Mouse (Mus musculus): ENCODE measurements around the gene Hoxa13. TPM values are rescaled to one million over a fixed set of nuclear protein-coding genes. Genes with fewer than 3 reads are reported as not detected.

The Hoxa13 gene
- total RNA-seq, 2 experiments from 2014 or later, result not detected

DNA sequence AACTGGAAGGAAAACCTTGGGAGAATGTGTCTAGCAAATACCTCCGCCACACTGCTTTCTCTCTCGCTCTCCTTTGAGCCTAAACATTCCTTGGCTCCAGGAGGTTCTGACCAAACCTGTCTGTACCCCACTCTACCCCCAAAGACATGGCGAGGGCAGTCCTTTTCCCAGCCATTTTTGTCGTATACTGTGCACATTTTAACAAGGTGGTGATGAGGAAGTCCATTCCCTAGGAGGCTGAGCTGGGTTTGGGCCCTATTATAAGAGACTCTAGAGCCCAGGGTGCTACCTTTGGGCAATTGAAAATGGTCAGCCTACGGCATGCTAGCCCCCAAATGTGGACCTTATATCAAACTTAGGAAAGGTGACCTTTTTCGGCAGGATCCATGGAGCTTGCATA lies 24.8 kb downstream of the Hoxa13 start:
- DNase-seq, result no peak

DNA sequence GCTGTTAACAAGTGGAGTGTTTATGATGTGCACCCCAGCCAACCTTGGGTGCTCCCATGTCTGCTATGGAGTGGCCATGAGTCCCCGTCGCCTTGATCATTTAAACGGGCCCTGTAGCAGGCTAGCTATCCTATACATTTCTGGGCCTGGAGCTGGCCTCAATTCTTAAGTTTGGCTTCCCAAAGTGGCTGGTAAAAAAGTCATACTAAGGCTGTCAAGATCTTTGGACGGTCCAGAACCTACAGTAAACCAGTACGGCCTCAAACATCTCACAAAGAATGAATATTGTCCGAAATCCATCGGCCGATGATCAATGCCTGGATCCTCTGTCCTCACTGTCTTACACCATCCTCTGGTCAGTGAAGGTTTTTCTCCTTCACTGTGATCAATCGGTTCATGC lies 25.4 kb downstream of the Hoxa13 start:
- DNase-seq, result no peak

DNA sequence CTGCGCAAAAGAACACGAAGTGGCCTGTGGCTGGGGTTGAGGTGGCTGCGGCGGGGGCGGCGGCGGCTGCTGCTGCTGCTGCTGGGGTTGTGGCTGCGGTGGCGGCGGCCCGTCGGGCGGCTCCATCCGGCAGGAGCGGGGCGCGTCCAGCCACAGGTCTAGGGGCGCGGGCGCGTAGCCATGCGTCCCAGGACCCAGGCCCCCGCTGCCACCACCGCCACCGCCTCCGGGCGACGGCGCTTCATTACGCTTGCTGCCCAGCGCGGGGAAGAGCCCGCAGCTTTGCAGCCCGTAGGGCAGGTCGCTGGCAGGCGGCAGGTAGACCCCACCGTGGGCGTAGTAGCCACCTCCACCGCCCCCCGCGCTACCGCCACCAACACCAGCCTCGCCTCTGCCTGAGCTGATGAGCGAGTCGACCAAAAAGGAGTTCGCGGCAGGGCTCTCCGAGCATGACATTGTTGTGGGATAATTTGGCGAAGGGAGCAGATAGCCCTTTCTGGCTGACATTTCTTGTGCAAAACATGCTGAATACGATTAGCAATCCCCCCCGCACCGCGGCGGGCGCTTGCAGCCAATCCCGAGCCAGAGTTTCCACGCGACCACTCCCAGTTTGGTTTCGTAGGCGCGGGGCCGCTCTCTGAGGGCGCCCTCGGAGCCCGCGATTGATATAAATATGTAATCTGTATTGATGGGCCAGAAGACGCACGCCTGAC lies 26.1 kb downstream of the Hoxa13 start:
- DNase-seq, result no peak

DNA sequence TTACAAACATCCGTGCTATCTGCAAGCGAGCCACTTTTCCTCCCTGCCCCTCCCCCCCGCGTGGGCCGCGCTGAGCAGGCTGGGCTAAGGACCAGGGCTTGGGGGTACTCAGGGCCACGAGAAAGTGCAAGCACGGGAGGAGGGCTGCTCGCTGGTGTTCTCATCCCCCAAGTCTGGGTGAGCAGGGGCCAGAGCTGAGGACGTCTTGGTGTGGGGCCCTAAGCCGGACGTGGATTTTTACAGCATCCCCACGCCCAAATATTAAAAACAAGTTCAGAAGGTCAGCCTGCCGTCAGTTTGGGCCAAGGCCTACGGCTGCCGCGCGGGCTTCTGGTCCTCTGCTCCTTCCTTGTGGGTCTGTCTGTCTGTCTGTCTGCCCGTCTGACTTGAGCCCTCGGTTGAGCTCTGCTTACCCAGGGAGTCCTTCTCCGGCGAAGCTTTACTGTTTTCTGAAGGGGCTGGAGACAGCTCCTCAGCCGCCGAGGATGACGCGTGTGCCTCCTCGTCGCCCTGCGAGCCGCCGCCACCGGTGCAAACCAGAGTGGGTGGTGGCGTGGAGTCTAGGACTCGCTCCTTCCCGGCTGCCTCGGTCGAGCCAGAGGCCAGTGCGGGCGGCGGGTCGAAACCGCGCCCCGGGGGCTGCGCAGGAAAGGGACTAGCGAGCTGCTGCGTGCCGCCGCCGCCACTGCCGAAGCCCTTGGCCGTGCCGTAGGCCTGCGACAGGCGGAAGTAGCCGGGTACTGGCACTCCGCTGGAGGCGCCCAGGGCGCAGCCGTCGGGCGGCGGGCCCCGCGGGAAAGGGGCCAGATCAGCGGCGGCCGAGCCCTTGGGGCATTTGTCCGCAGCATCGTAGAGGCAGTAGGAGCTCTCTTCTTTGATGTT lies 26.9 kb downstream of the Hoxa13 start:
- peak in 1 of 2 experiments; percentile 22 for DNase-seq

DNA sequence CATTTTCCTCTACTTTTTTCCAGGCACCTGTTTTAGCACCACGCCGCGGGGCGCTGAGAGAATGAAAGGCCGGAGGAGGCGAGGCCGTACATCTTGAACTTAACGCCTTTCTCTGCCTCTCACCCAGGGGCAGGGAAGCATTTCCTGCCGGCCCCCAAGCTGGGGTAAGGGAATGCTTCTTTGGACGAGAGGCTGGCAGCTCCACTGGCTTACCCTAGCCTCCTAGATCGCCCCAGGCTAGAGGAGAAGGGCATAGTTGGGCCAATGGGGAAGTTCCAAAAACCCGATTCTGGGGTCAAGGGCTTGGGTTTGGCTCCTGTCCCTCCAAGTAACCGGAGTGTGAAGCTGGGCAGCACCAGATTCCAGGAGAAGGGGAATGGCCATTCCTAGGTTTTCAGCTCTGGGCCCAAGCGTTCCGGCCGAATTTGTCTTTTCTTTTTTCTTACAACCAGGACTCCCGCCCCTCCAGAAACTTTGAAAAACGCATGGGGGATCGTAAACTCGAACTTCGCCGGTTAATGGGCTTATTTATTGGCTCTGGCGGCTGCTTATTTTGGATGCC lies 27.6 kb downstream of the Hoxa13 start:
- peak in 1 of 2 experiments; percentile 21 for DNase-seq

DNA sequence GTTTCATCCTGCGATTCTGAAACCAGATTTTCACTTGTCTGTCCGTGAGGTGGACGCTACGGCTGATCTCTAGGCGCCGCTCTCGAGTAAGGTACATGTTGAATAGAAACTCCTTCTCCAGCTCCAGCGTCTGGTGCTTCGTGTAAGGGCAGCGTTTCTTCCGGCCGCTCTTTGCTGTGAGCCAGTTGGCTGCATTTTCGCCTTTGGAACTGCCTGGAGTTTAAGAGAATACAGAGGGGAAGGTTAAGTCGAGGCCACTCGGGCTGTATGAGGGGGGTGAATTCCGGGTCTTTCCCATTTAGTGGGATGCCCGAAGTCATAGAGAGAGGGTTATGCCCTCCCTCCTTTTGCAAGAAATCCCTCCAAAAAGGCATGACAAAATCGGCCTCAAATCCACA lies 28.1 kb downstream of the Hoxa13 start:
- DNase-seq, result peak in 1 of 2 experiments; percentile 48

DNA sequence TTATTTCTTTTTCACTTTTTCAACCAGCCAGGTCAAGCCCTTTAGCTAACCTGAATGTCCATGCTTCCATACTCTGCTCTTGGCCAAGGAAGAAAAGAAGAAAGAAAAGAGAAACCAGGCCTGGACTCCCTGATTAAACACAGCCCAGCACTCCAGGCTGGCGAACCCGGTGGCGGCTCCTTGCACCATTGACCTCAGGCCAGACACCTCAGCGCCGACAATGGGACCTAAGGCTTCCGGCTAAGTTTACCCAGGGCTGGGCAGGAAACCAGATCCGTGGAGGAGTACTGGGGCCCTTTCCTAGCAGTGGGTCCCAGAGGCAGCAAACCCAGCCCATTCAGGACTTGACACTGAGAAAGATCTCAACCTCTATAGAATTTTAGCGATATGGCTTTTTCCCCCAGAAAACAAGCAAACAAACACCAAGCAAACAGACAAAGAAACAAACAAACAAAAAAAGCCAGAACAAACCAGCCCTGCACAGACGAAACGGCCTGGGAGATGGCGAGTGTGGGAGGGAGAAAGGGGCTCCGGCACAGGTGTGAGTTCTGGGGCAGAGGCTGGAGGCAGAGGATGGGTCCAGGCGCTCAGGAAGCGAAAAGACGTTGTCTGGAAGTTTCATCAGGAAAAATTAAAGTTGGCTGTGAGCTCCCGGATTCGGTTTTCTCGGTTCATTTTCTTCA lies 28.7 kb downstream of the Hoxa13 start:
- DNase-seq, result peak in 1 of 2 experiments; percentile 40

DNA sequence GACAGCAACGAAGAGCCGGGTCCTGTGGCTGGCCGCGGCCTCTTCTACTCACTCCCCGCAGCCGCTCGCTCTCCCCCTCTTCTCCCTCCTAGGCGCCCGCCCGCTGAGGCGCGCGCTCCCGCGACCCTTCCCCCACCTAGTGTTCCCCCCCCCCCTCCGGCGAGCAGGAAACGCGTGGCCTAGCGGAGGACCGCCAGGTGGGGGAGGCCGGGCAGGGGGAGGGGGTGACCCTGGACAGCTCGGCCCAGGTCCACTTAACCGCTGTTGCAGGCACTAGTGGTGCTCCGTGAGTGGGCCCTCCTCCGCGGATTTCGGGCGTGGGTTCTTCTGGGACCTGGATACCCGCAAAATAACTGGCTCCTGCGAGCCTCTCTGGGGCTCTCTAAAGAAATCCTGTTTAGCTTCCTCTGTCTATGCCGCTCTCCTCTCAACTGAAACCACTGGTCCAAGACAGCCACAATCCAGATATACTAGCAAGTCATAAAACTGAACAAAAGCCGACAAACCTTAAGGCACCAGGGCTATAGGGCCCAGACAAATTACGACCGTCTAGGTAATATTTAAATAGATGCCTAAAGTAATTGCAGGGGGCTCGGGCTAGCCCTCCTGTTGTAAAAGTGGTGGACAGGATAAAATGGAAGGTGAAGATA lies 30.0 kb downstream of the Hoxa13 start, which contains the start of gene Hoxa9:
Gene Hoxa9 (minus strand): TSS at position 574 of the 650 bp plus-strand sequence.
- DNase-seq, result peak in 1 of 2 experiments; percentile 28

DNA sequence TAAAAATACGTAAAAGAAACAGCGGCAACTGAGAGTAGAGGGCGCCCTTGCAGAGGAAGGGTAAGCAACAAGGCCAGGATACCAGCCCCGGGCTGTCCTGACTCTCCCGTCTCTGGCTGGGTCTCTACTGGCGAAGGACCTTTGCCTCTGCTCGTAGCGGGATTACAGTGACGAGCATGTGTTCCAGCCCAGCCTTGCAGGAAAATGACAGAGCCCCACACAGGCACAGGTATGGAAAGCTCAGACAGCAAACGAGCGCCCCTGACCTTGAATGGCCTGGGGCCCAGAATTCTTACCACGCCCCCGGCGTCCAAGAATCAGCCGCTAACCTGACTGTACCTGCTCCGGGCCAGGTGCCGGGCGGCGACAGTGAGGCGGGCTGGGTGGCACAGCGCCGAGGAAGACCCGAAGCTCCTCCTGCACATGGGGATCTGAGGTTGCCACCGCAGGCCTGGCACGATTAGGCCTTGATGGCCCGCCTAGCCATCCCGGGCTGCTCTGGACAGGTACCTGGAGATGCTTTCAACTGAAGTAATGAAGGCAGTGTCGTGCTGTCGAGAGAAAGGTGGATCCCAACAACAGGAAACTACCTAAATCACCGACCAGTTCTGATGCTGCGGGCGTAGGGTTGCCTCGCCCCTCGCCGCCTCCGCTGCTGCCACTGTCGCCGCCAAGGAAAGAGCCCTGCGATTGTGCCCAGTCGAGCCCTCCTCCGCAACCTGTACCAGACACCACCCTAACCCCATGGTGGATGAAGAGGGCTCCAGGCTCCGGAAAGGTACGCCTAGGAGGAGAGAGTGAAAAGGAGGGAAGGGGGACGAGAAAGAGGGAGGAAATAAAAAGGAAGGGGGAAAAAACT lies 30.9 kb downstream of the Hoxa13 start:
- peak in 1 of 2 experiments; percentile 12 for DNase-seq

DNA sequence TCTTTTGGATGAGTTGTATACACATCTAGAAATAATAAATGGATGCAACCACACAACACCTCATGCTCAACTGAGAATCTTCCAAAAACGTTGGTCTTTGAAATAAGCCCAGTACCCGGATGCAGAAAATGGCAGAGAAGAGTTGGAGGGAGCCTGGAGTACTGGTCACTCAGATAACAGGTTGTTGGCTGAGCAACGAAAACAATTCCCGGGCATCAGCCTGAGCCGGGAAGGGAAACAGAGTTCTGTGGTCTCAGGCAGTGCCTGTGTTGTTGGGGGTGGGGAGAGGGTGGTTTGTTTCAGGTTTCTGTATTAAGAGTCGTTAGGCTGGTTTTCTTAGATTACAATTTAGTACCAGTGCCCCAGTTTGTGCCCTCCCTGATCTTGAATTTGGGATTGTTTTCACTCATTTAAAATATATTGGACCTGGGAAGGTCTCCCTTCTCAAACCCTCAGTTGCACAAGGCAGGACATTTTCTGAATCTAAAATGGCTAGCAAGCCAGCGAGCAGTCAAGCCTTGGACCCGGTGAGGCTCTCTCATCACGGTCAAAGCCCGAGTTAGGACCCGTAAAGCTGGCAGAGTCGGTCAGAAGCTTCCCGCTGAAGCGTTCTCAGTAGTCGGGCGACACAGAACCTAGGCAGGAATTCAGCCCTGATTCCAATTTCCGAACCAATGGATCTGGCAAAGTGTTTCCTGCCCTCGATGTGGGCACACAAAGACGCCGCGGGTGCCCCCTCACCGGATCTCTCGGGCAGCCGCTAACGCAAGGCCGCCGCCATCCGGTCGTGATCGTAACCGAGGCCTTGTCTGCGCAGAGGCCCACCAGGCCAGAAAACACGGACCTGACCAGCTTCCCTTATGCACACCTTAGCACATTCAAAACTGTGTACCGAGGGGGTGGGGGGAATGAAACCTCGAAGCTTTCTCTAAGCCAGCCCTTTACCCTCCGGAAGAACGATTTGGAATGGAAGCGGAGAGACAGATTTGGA lies 31.9 kb downstream of the Hoxa13 start:
- peak in 1 of 2 experiments; percentile 31 for DNase-seq

DNA sequence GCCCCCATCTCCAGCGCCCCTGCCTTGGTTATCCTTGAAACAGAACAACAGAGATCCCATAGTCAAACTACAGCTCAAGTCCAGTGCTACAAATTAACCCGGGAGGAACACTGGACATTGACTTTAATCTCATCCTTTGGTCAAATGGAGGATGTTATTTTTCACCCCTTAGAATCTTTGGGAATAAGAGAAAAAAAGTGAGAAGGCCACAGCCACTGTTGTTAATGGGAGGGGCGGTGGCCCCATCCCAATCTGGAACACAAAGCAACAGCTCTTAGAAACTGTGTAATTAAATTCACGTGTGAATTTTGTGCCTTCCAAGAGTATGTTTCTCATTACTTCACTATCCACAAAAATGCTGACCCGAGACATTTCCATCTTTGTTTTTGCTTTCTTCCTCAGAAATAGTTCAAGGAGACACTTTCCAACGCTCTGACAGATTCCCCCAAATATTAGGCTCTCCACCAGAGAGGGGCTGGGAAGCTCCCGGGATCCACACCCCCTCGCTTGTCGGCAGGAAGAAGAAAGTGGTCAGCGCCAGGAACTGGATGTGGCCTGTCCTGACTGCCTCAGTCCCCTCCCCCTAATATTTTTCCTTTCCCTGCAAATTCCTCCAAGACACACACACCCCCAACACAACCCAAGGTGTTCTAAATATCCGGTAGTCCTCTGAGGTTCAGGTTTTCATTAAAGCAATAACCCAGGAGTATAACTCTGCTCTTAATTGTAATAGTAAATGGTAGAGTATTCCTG lies 33.0 kb downstream of the Hoxa13 start:
- DNase-seq, result no peak

DNA sequence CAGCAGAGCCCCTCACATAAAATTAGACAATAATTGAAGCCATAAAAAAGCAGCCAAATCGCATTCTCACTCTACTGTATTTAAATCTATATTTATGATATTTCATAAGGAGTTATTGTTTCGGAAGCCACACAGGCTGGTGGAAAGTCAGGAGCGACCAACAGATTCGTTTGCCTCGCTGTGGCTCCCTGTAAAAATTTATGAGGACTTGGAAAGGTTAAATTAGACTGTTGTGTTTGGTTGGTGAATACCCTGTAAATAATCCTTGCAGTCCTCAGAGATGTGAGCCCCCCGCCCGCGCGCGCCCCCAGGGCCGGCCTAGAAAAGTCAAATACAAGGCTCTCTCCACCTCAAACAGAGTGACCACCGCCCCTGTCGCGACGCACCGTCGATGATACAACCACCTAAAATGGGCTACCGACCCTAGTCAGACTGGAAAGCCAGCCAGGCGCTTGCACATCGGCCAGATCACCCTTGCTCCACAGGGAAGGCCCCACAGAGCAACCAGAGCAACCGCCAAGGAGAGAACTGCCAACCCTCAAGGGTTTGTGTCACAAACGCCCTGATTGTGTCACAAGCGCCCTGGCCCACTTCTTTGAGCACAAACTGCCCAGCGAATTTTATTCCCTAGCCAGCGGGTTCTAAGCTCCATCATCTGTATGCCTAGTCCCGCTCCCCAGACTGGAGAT lies 34.0 kb downstream of the Hoxa13 start:
- no peak for DNase-seq

DNA sequence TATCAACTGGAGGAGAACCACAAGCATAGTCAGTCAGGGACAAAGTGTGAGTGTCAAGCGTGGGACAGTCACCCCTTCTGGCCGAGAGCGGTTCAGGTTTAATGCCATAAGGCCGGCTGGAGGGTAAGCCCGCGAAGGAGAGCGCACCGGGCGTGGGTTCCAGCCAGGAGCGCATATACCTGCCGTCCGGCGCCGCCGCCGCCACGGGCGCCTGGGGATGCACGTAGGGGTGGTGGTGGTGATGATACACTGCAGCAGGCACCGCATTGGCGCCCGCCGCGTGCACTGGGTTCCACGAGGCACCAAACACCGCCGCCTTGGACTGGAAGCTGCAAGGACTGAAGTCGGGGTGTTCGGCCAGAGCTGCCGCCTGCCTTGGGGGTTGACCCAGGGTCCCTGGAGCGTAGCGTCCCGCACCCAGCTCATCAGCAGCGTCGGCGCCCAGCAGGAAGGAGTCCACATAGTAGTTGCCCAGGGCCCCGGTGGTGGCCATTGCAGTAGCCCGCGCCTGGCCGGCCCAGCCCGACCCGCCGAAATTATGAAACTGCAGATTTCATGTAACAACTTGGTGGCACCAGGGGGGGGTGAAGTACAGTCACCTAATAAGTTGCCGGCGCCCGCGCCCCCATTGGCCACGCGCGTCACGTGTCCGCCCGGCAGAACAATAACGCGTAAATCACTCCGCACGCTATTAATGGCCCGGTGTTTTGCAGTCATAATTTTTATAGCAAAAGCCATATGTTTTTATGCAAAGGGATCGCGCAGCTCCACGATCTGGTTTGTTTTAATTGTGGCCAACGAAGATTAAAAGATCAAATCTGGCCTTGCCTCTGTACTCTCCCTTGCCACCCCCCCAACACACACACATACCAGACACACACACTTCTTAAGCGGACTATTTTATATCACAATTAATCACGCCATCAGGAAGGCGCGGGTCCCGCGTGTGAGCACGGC lies 34.8 kb downstream of the Hoxa13 start:
- peak in 1 of 2 experiments; percentile 26 for DNase-seq

DNA sequence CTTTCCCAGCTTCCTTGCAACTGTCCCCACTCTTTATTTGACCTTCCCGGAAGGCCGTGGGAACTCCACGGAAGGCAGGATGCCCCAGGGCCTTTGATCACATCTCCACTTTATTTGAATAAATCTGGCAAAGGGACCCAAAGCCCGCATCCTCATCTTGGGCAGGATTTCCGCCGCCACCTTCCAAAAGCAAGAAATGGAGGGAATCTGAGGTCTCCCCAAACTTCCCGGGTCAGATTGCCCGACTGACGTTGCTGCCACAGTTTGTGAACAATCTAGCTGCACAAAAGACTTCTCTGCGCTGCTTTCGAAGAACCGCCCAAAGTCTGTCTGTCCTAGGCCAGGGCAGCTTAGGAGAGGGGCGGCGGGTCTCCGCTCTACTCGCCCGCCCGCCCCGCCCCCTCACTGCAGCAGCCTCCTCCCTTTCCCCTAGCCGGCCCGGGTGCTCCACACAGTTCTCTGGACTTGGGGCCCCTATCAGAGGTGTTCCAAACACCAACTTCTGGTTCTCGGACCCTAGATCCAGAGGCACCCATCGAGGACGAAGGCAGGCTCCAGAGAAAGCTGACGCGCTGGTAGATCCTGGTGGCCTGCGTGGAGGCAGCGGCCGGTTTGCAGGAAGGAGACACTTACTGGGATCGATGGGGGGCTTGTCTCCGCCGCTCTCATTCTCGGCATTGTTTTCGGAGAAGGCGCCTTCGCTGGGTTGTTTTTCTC lies 35.6 kb downstream of the Hoxa13 start:
- no peak for DNase-seq

DNA sequence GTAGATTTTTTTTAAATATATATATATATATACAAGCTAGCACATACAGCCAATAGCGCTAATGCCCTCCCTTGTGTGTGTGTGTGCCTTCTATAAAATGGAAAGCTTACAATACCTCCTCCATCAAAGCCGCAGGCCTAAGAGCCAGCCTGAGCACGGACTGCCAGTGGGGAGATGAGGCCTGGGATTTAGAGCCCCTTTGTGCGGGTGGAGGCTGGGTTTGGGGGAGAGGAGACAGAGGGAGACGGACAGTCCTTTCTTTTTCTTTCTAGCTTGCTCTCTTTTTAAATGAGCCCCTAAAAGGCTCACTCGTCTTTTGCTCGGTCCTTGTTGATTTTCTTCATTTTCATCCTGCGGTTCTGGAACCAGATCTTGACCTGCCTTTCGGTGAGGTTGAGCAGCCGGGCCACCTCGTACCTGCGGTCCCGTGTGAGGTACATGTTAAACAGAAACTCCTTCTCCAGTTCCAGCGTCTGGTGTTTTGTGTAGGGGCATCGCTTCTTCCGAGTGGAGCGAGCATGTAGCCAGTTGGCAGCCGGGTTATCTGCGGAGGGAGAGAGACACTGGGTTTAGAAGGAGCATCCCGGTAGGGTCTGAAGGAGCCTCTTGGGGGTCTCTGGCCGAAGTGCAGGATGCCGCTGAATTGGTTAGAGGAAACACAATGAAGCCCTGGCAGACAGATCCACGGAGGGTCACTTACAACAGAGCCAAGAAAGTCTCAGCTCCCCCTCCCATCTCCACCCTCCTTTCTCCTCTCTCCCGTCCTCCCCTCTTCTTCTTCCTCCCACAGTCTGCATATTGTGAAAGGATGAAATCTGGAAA lies 36.5 kb downstream of the Hoxa13 start:
- DNase-seq, result peak in 1 of 2 experiments; percentile 23
